Mouse (Mus musculus) left cerebral cortex, adult 18-20 months (tissue): Measurements from ENCODE around the gene Mrc2. TPM values are rescaled to one million over a fixed set of nuclear protein-coding genes. Genes with fewer than 3 reads are reported as not detected.

Experiments
- DNase-seq, 2 experiments: peaks; one replicate each; pipeline ENCODE4 v3.0.0; 2021 to 2022; ENCODE audit warnings: low spot score in 2 of 2, mixed read lengths in 1 of 2
- total RNA-seq, 2 experiments: library from RNA; stranded (reverse); gene quantifications; 2 replicates each; pipeline ENCODE4 v1.2.3; 2021

Gene Mrc2
- total RNA-seq, 2 experiments from 2014 or later: 7.3 to 7.9 TPM

DNA sequence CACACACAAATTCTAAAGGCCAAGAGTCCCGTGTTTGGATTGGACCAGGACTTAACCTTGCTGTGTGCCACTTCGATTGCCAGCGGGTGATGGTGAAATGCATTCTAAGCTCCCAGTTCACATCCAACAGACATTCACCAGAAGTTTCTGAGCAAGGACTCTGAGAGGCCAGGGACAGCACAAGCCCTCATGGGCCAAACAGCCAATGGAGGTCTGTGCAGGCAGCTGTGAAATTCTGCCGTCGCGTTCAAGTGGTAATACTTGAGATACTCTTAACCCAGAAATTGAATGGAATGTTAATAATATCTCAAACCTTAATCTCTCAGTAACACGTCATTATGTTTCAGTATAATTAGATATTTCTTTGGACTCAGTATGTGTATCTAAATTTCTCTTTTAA lies 17.8 kb downstream of the Mrc2 start:
- no peak for DNase-seq

DNA sequence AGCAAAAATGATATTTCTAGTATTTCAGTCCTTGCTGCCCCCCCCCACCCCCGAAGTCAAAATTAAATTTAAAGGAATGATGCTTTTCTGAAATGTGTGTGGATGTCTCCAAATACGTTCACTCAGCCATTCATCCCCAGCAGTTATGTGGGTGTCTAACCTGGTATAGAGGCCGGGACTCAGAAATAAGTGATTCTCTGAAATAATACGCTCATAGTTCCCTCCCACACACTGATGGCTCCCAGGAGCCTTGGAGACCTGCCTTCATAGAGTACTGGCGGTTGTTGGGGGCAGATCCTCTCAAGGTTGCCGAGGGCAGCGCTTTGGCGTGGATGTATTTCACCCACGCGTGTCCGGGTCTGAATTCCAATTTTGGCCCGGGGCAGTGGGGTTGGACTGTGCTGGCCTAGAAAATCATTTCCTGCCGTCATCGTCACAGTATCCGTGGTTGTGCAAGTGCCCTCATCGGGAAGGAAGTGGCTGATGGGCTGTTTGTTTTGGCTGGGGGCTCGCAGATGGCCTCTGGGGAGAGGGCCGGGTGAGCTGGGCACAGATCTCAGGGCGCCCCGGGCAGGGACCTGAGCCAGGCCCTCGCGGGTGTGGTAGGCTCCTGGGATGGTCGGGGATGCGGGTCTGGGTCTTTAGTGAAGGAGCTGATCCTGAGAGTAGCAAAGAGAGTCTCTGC lies 19.0 kb downstream of the Mrc2 start:
- no peak for DNase-seq

DNA sequence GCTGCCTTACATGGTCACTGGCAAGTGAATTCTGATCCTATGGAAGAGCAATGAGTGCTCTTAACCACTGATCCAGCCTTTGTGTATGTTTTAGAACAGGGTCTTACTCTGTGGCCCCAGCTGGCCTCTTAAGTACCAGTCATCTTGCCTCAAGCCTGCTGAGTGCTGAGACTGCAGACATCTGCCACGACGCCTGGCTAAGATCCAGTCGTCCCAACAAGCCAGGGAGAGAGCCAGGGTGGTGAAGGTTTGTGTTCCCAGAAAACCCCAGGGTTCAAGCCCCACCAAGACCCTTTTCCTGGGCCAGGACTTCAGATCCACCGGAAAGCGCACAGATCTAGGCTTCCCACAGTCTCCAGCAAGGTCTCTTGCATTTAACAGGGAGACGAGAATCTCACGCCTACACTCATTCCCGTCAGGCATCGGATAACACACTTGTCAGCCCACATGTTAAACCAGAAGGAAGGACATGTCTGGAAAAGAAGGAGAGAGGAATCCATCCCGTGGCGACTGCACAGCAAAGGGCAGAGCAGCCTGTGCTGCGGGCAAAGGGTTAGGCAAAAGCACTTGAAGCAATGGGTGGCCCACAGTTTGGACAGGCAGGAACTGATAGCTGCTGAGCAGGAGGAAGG lies 20.0 kb downstream of the Mrc2 start:
- DNase-seq: peak in 1 of 2 experiments; percentile 26

DNA sequence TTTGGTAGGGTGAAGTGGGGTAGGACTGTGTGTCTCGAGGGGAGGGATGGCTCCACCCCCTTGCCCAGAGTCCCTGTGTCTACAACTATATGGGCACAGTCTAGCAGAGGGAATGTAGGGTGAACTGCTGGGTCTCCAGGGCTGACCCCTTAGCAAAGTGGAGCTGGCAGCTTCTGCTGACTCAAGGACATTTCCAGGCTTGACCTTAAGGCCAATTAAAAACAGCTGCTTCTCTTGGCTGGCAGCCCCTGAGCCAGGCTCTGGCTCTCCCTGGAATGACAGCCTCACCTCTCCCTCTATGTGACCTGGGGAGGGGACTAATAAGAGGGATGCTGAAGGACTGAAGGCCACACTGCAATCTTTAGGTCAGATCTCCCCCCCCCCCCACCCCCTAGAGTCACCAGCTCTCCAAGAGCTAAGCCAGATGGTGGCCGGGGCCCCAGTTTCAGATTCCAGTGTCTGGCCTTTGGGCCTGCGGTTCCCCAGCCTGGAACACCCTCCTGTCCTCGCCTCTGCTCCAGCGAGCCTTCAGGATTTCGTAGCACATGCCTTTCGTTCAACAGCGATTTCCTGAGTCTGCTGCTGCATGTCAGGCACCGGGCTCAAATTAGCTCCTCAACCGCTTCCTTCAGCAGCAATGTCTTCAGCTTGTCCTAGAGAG lies 20.7 kb downstream of the Mrc2 start:
- DNase-seq: peak in 1 of 2 experiments; percentile 23

DNA sequence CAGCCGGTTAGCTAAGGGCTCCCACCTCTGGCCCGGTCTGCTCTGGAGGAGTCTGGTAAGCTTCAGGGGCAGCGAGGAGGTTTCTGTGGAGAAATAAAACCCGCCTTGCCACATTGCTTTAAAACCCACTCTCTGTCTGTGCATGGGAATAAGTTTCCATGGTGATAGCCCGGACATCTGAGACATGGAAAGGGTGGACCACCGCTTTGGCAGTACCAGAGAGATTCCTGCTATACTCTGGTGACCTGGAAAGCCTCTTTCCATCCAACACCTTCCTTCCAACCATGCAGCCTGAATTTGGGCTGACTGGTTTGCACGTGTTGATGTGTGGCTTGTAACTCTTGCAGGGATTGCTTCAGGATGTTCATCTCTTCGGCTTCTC lies 21.2 kb downstream of the Mrc2 start:
- no peak for DNase-seq

DNA sequence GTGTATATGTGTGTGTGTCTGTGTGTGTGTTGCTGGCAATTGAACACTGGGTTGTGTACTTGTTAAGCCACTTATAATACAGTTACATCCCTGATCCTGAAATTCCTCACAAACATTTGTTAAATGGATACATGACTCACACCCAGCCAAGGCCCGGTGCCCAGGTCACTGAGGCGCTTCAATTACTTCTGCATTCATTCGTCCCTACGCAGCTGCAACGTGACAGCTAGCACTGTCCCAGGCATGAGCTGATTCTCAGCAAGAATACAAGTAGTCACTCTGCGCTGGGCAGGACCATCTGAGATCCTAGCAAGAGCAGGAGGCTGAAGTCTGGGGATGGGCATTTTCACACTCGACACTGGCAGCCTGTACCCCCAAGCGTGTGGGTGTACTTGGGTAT lies 22.9 kb downstream of the Mrc2 start:
- DNase-seq: no peak

DNA sequence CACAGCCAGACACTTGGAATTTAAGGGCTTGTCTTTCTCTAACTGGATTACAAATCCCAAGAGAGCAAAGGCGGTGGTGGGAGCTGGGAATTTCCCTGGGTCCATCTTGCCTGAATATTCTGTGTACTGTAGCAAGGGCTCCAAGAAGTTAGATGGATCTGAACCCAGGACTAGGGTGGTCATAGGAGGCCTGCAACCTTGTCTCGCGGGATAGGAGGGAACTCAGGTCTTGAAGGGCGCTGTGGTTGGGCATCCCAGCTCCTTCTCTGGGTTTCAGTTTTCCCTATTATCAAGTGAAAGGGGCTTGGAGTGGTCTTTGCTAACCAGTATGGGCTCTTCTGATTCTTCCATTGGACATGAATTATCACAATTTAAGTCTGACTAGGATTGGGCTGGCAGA lies 23.7 kb downstream of the Mrc2 start:
- DNase-seq: no peak

DNA sequence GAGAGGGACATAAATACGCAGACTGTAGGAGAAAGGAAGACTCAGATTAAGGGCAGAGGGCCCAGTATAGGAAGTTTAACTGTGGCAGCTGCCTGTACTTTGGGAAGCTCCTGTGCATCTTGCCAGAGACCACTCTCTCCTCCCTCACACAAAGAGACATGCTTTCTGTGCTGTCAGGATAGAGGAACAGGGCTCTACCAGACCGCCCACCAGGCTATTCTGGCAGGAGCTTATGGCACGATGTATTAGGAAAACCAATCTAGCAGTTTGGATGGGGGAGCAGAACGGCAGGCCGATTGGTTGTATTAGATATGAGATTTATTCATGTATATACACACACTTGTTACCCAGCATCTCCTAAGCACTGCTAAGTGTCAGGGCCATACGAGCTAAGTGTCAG lies 25.3 kb downstream of the Mrc2 start:
- no peak for DNase-seq

DNA sequence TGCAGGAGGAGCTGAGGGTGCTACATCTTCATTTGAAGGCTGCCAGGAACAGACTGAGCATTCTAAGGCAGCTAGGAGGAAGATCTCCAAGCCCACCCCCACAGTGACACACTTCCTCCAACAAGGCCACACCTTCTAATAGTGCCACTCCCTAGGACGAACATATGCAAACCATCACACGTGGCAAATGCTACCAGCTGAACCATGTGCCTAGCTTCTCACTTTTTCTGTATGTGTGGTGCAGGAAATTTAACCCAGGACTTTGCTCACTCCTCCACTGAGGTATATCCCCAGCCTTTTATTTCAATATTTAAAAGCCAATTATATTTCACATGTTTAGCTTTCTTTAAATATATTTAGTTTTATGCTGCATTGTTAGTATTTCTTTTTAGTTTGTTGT lies 28.6 kb downstream of the Mrc2 start:
- no peak for DNase-seq

DNA sequence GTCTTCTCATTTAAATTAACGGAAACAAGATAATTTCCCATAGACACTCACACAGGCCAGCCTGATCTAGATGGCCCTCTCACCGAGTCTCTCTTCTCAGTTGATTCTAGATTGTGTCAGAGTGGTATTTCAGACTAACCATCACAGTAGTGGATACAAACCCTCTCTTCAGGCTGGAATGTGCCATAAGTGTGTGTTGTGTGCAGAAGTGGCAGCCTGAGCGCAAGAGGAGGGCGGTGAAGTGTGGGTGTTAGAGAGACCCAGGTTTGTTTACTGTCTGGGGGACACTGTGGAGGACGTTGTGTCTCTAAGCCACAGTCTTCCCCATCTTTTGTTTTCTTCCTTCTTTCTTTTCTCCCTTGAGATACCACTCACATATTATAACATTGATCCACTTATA lies 31.1 kb downstream of the Mrc2 start:
- DNase-seq: no peak

DNA sequence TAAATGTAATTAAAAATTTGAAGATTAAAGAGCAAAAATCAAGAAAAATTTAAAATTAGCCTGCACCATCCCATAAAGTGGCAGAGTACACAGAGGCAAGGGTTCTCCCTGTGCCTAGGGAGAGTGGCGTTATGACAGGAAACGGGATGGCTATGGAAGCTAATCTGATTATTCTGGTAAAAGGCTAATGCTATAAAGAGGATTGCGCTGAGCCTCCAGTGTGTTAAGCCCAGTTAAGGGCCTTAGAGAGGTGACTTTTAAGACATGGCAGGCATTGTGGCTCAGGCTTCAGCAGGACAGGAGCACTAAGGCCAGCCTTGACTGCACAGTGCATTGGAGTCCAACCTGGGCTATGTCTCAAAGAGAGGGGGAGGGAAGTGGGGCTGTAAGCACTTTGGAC lies 34.7 kb downstream of the Mrc2 start:
- no peak for DNase-seq

DNA sequence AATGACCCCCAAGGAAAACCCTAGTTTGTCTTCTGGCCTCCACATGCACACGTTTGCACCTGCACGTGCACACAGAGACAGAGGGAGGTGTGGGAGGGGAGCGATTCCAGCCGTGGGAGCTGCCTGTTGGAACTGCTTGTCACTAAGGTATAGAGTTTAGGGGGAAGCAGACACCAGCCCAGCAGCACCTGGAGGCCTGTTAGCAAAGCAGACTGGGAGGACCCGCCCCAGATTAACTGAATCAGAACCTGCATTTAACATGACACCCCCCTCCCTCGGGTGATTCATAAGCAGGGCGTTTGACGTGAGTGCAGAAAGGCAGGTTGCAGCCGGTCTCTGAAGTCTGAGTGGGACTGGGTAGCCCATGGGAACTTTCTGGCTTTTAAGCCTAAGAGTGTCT lies 37.5 kb downstream of the Mrc2 start:
- no peak for DNase-seq

DNA sequence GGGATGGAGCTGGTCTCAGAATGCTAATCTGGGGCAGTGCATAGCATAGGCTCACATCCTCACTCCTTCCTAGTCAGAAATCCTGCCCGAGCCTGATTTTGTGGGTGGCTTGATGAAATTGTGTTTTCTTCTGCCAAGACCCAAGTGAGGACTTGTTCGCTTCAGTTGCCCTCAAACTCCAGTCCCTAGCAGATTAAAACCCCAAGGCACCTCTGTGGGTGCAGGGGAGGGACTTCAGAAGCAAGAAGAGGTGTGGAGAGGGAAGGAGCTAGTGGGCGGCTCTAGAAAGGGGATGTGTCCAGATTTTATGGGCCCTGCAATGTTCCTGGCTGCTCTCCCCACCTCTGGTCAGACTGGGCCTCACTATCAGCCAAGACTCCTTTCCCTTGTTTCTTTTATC lies 38.7 kb downstream of the Mrc2 start:
- DNase-seq: no peak

DNA sequence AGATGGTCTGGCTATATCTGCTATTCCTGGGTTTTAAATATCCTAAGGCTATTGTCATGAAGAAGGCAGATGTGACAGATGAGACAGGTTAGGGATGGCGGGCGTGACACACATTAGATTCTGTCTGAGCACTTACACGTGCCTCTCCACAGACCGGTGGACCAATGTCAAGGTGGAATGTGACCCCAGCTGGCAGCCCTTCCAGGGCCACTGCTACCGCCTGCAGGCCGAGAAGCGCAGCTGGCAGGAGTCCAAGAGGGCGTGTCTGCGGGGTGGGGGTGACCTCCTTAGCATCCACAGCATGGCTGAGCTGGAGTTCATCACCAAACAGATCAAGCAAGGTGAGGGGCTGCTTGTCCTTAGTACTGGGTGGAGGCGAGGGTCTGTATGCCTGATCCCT lies 39.3 kb downstream of the Mrc2 start:
- DNase-seq: no peak

DNA sequence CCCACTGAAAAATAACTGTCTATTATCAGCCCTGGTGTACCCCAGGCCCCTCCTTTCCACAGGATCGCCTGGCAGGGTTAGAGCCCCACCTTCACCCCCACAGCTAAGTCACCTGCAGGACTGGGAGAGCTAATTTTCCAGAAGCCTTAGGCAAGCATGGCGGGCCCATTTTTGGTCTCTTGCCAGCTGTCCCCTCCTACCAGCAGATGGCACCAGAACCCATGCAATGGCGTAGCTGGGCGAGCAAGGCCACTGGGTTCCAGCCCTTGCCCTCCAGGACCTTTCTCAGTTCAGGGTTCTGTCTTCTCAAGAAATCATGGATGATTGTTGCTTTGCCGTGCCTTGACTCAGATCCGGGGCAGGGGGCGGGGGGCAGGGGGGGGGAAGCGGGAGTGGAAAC lies 40.0 kb downstream of the Mrc2 start:
- peak; percentile 59 to 71 for DNase-seq

DNA sequence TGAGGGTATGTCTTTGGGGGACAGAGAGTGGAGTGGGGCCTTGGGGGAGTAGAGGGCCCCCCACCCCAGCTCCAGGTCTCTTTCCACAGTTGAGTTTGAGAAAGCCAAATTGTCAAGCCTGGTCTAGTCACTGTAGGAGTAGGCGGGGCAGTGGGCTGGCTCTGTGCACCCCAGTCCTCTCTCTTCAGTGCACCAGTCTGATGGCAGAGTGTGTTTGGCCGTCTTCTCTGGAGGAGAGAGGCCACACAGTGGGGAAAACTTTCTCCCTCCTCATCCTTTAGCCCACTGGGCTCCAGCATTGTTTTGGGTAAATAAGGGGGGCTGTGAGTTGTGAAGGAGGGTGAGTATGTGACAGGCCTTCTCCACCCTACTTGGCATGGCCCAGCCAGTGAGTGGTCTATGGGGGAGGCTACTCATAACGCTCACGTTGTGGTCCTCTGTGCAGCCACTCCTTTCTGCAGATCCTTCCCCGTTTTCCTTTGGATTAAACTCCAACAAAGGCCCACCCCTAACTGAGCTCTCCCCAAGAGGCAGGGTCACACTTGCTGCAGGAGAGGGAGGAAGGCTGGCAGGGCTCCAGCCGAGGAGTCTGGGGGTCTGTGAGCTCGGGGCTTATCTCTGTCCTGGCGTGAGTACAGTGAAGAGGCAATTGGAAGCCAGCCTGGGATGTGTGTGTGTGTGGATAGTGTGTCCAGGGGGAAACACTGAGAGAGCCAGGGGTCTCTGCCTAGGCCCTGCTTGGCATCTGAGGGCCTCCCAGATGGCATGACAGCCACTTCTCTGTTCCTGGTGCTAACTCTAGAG lies 41.6 kb downstream of the Mrc2 start:
- no peak for DNase-seq

DNA sequence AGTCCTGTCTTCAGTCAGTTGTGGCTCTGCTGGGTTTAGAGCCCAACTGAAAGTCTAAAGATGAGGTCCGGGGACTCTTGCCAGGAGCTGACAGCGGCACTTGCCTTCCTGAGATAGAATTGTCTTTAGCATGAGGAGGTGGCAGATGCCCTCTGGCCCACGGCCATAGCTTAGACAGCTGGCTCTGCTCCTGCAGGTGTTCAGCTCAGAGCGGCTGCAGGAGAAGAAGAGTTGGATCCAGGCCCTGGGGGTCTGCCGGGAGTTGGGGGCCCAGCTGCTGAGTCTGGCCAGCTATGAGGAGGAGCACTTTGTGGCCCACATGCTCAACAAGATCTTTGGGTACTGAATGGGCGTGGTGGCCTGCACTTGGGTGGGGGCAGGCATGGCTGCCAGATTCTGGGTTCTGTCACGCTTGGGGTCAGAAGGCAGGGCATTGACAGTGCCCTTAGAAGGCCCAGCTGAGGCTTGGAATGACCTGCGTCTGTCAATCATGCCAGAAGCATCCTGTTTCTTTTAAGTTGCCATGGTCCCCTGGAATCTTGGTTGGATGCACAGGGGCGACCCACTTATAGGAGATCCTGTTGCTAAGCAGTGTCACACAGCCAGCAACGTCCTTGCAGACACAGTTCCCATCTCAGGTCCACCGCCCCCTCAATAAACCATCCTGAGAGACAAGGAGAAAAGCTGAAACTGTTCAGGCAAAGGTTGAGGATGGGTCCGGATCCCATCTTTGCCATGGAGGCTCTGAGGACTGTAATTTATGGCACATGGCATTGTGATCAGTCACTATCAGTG lies 46.4 kb downstream of the Mrc2 start:
- no peak for DNase-seq

DNA sequence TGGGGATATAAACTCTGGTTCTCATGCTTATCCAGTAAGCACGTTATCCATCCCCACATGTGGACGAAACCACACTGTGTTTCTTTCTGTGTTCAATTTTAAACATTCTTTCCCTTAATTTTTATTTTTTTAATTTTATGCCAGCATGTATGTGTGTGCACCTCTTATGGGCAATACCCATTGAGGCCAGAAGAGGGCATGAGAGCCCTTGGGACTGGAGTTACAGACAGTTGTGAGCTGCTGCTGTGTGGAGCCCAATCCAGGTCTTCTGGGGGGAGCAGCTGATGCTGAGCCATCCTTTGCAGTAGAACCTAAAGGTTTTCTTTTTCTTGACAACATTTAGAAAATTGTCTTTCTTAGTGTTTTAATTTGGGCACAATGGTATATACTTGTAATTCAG lies 52.8 kb downstream of the Mrc2 start:
- DNase-seq: peak in 1 of 2 experiments; percentile 43

DNA sequence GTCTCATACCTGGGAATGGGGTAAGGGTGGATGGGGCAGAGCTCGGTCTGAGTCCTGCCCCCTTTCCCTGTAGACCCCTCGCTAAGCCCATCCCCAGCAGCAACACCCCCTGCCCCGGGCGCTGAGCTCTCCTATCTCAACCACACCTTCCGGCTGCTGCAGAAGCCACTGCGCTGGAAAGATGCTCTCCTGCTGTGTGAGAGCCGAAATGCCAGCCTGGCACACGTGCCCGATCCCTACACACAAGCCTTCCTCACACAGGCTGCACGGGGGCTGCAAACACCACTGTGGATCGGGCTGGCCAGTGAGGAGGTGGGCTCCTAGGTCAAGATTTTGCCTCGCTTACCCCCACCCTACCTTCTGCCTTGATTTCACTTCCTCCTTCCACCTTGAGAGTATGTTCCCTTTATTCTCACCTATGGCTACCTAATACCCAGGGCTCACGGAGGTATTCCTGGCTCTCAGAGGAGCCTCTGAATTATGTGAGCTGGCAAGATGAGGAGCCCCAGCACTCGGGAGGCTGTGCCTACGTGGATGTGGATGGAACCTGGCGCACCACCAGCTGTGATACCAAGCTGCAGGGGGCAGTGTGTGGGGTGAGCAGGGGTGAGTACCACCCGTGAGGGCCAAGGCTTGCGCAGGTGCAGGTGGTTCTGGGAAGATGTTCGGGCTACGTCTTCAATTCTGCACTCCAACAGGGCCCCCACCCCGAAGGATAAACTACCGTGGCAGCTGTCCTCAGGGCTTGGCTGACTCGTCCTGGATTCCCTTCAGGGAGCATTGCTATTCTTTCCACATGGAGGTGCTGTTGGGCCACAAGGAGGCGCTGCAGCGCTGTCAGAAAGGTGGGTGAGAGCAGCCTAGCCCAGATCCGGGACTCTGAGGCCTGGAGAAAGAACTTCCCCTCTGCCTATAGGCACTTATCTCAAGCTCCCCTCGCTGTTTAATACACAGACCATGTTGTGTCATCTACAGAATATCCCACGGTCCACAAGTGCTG lies 55.0 kb downstream of the Mrc2 start:
- DNase-seq: peak; percentile 93 to 94

DNA sequence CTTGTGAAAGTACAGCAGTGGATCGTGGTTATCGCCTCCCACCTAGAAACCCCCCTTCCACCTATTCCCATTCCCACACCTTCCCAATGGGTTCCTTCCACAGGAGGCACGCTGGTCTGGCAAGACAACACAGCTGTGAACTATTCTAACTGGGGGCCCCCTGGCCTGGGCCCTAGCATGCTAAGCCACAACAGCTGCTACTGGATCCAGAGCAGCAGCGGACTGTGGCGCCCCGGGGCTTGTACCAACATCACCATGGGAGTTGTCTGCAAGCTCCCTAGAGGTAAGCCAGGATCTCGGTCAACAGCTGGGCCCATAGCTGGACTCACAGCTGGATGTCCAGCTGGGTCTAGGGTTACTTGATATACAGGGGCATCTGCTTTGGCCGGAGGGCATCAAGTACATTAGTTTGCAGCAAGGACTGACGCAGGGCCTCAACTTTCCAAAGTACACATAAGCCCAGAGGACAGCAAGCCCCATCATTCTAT lies 56.1 kb downstream of the Mrc2 start:
- DNase-seq: no peak
